Mouse (Mus musculus) left cerebral cortex, adult 6 months (tissue): ENCODE measurements around the gene Smim26. TPM values are rescaled to one million over a fixed set of nuclear protein-coding genes. Genes with fewer than 3 reads are reported as not detected.

Experiments
- long read RNA-seq, 2 experiments: library from polyadenylated mRNA; unstranded; transcript quantifications; one replicate each; pipeline ENCODE4 v2.0.0; 2019 to 2020
- polyA plus RNA-seq: library from polyadenylated mRNA; unstranded; fragments of <200 nt; fragmentation: Nextera tagmentation; gene quantifications from 2 replicates; pipeline ENCODE4 v1.2.3, GENCODE M21; 2021

The Smim26 gene
- 123 and 144 TPM in 2 replicates for polyA plus RNA-seq
- long read RNA-seq, experiment 1, transcript Smim26-201 (2 exons, 471 nt), result major isoform, 13 of 18 reads
- long read RNA-seq, experiment 1, partial matches to known transcripts, result 0 of 18 reads
- long read RNA-seq, experiment 1, other reads (novel, unspliced or antisense), result 5 of 18 reads
- long read RNA-seq, experiment 2, transcript Smim26-201 (2 exons, 471 nt), result major isoform, 78 of 78 reads
- long read RNA-seq, experiment 2, partial matches to known transcripts, result 0 of 78 reads
- long read RNA-seq, experiment 2, other reads (novel, unspliced or antisense), result 0 of 78 reads

GRCm38 (mm10) chr2:144593951-144594651, at the start of gene Smim26:
Gene Smim26, plus strand, starts transcription at chr2:144594054.

GRCm38 (mm10) chr2:144550529-144550928, 43.3 kb upstream of the Smim26 start, which contains the start of gene Rbbp9:
Gene Rbbp9, minus strand, starts transcription at chr2:144550869.

GRCm38 (mm10) chr2:144555820-144556552, 37.9 kb upstream of the Smim26 start, which contains the start of gene Sec23b:
Gene Sec23b, plus strand, starts transcription at chr2:144556229.

GRCm38 (mm10) chr2:144599831-144600687, 6.2 kb downstream of the Smim26 start, which contains the start of gene Dtd1:
Gene Dtd1, plus strand, starts transcription at chr2:144599897.

Other genes with a start within 250 kb of the Smim26 start
- 14.1 and 14.4 TPM in 2 replicates for gene Kat14, start 225.1 kb upstream of the Smim26 start, polyA plus RNA-seq
- gene Pet117, start 225.1 kb upstream of the Smim26 start, polyA plus RNA-seq, result 3.7 and 8.5 TPM in 2 replicates
- 53.5 and 105 TPM in 2 replicates for gene Dzank1, start 66.6 kb upstream of the Smim26 start, polyA plus RNA-seq
- gene Polr3f, start 66.3 kb upstream of the Smim26 start, polyA plus RNA-seq, result 3.9 and 7.0 TPM in 2 replicates
- 36.2 and 37.8 TPM in 2 replicates for gene Rbbp9, start 43.2 kb upstream of the Smim26 start, polyA plus RNA-seq
- gene Sec23b, start 37.8 kb upstream of the Smim26 start, polyA plus RNA-seq, result 42.4 and 47.3 TPM in 2 replicates
- 124 and 164 TPM in 2 replicates for gene Dtd1, start 5.8 kb downstream of the Smim26 start, polyA plus RNA-seq
- gene Scp2d1, start 229.6 kb downstream of the Smim26 start, polyA plus RNA-seq, result not detected in 2 replicates